In genomic region chr6:8488249-8488648, GRCm38 (mm10) we compare ENCODE assay signal across 25 mouse cellular contexts. TPM values are rescaled to one million over a fixed set of nuclear protein-coding genes. Genes with fewer than 3 reads are reported as not detected.
A peak's percentile ranks its signal among the peaks of the same experiment; 100 is the strongest.
DNase-seq lines count a peak whose midpoint lies in the region; ATAC-seq lines count a peak whose summit lies in the region.
"Had no signal": no experiment of that assay in that cellular context is flagged by ENCODE, and none has a peak within 500 bp of the region (broad histone marks: within the 10 kb centered on the region; RNA-seq: fewer than 3 reads in every experiment).

No protein-coding gene starts in this region.

- no peaks in the 10 kb centered on the region for H3K9me3 ChIP-seq in midbrain, embryonic 11.5 days (ENCODE audit: control insufficient read depth, low read length)
- no peaks in the 10 kb centered on the region for H3K9me3 ChIP-seq in midbrain, embryonic 15.5 days
- H3K9me3 ChIP-seq in liver, embryonic 13.5 days (replicated peaks), result no peaks in the 10 kb centered on the region
- H3K9me3 ChIP-seq: forebrain, embryonic 12.5 days; heart, embryonic 15.5 days; hindbrain, embryonic 15.5 days; limb, embryonic 12.5 days; neural tube, embryonic 13.5 days had no signal

- H3K4me2 ChIP-seq in midbrain, embryonic 11.5 days, result no peak overlapping the region
- no peak overlapping the region for H3K4me2 ChIP-seq in midbrain, embryonic 15.5 days
- peak overlapping the region; percentile 27 for H3K4me2 ChIP-seq in liver, embryonic 13.5 days
- H3K4me2 ChIP-seq: forebrain, embryonic 12.5 days; heart, embryonic 15.5 days; hindbrain, embryonic 15.5 days; limb, embryonic 12.5 days; neural tube, embryonic 13.5 days had no signal

- H3K36me3 ChIP-seq in midbrain, embryonic 11.5 days (ENCODE audit: control insufficient read depth, insufficient read depth, low read length), result no peaks in the 10 kb centered on the region
- H3K36me3 ChIP-seq in midbrain, embryonic 15.5 days (replicated peaks), result no peaks in the 10 kb centered on the region
- H3K36me3 ChIP-seq in liver, embryonic 13.5 days, result no peaks in the 10 kb centered on the region
- H3K36me3 ChIP-seq: forebrain, embryonic 12.5 days; heart, embryonic 15.5 days; hindbrain, embryonic 15.5 days; limb, embryonic 12.5 days; neural tube, embryonic 13.5 days had no signal

- no peak overlapping the region for H3K9ac ChIP-seq in midbrain, embryonic 11.5 days (ENCODE audit: low read length)
- H3K9ac ChIP-seq in midbrain, embryonic 15.5 days, result no peak overlapping the region
- H3K9ac ChIP-seq in liver, embryonic 13.5 days, result peak overlapping the region; percentile 19; the same call in 1 of the 2 replicates
- H3K9ac ChIP-seq: forebrain, embryonic 12.5 days; heart, embryonic 15.5 days; hindbrain, embryonic 15.5 days; limb, embryonic 12.5 days; neural tube, embryonic 13.5 days had no signal

- no peak overlapping the region for H3K27ac ChIP-seq in midbrain, embryonic 11.5 days (ENCODE audit: low read depth, low read length)
- H3K27ac ChIP-seq in midbrain, embryonic 15.5 days, result no peak overlapping the region
- peak overlapping the region; percentile 93 for H3K27ac ChIP-seq in liver, embryonic 13.5 days
- H3K27ac ChIP-seq: forebrain, embryonic 12.5 days; heart, embryonic 15.5 days; hindbrain, embryonic 15.5 days; limb, embryonic 12.5 days; neural tube, embryonic 13.5 days had no signal

- H3K4me3 ChIP-seq in midbrain, embryonic 11.5 days (ENCODE audit: low read depth, low read length), result no peak overlapping the region
- H3K4me3 ChIP-seq in midbrain, embryonic 15.5 days, result no peak overlapping the region
- no peak overlapping the region for H3K4me3 ChIP-seq in liver, embryonic 13.5 days (replicated peaks)
- H3K4me3 ChIP-seq: forebrain, embryonic 12.5 days; heart, embryonic 15.5 days; hindbrain, embryonic 15.5 days; layer of hippocampus, adult 2 months; limb, embryonic 12.5 days; myocyte; neural tube, embryonic 13.5 days had no signal

- no peak for ATAC-seq in midbrain, embryonic 11.5 days (ENCODE audit: low FRiP score)
- no peak for ATAC-seq in midbrain, embryonic 15.5 days (replicated peaks)
- ATAC-seq in liver, embryonic 13.5 days (ENCODE audit: low read depth), result no peak
- peak; percentile 19 for ATAC-seq in megakaryocyte-erythroid progenitor cell, adult 5-6 weeks (replicated peaks; ENCODE audit: low FRiP score, low TSS enrichment, poor library complexity, severe bottlenecking)

- H3K27me3 ChIP-seq in midbrain, embryonic 11.5 days (ENCODE audit: control insufficient read depth, insufficient read depth, low read length), result no peaks in the 10 kb centered on the region
- H3K27me3 ChIP-seq in midbrain, embryonic 15.5 days (replicated peaks), result no peaks in the 10 kb centered on the region
- H3K27me3 ChIP-seq in liver, embryonic 13.5 days, result no peaks in the 10 kb centered on the region
- H3K27me3 ChIP-seq: CH12.LX; forebrain, embryonic 12.5 days; heart, embryonic 15.5 days; hindbrain, embryonic 15.5 days; limb, embryonic 12.5 days; neural tube, embryonic 13.5 days had no signal

- 65% methylated on average over 5 of the region's 5 CpGs for WGBS in midbrain, embryonic 11.5 days
- WGBS in midbrain, embryonic 15.5 days, result 66% methylated on average over 5 of the region's 5 CpGs
- 29% methylated on average over 5 of the region's 5 CpGs for WGBS in liver, embryonic 13.5 days (ENCODE audit: insufficient replicate concordance)

- peaks cover 7% of the 10 kb centered on the region for H3K4me1 ChIP-seq in midbrain, embryonic 11.5 days (ENCODE audit: control insufficient read depth, insufficient read depth, low read length)
- peaks cover 11% of the 10 kb centered on the region for H3K4me1 ChIP-seq in midbrain, embryonic 15.5 days
- peaks cover 47% of the 10 kb centered on the region for H3K4me1 ChIP-seq in liver, embryonic 13.5 days (replicated peaks)

- peak; percentile 82 for DNase-seq in midbrain, embryonic 11.5 days (ENCODE audit: low spot score, missing footprints)
- peak; percentile 48 for DNase-seq in MEL-GATA-1-ER (ENCODE audit: extremely low read depth, low read depth)
- no peak for DNase-seq in liver, embryonic 13.5 days
- DNase-seq in kidney, adult 18-20 months, result no peak
- DNase-seq in urinary bladder, adult 18-20 months (ENCODE audit: low spot score in 2 of 2), result no peak
- DNase-seq: adrenal gland, postnatal 25 days; B cell, adult 2 months; cerebellum, adult 11-12 months; cerebellum, postnatal 10 days; gastrocnemius, postnatal 36 days; kidney, adult 9 months; kidney, postnatal 14 days; layer of hippocampus, postnatal 36 days; lung, adult 2 months; lung, postnatal 14 days had no signal

RNA-seq across cellular contexts. Expression of gene Glcci1, which starts 21.2 kb away (rescaled TPM):
- 16.5 and 18.2 TPM in 2 replicates for polyA plus RNA-seq in midbrain, embryonic 11.5 days (2014; fragmentation: Nextera tagmentation; extraction: Ambion mirVana)
- polyA plus RNA-seq in midbrain, embryonic 15.5 days (2015; fragmentation: Nextera tagmentation; extraction: Ambion mirVana), result 7.6 and 8.6 TPM in 2 replicates
- polyA plus RNA-seq in liver, embryonic 13.5 days (2015; fragmentation: Nextera tagmentation; extraction: Ambion mirVana), result 1.1 and 1.5 TPM in 2 replicates
- total RNA-seq in megakaryocyte-erythroid progenitor cell, adult 5-6 weeks (2014; fragmentation: Nextera tagmentation), result 11.0 and 16.9 TPM in 2 replicates
- total RNA-seq in megakaryocyte-erythroid progenitor cell, adult 5-6 weeks (2017), result 3.0 and 7.0 TPM in 2 replicates

Comparison
In these comparisons a context has a peak if more than half of its experiments do, and no peak if none do; other contexts are left out.
1. DNase-seq: peak in midbrain, embryonic 11.5 days (single experiment) and MEL-GATA-1-ER (single experiment); none in liver, embryonic 13.5 days (single experiment), kidney, adult 18-20 months (single experiment) and urinary bladder, adult 18-20 months (0 of 2).